Mouse (Mus musculus): Measurements from ENCODE around the gene Ak2.

- TF ChIP-seq CTCF (conservative IDR thresholded peaks at IDR 0.05 in 1 of 2, IDR thresholded peaks at IDR 0.05 in 1 of 2; ENCODE audit: low read depth in 2 of 2, low read length in 2 of 2) (no peak), CHD2 (IDR thresholded peaks at IDR 0.05; ENCODE audit: low read length) (no peak)
These were observed 21.6 kb downstream of the Ak2 start for GRCm38 (mm10) chr4:129013151-129013864.

Data from CH12.LX (cell line).